In the genomic region with DNA sequence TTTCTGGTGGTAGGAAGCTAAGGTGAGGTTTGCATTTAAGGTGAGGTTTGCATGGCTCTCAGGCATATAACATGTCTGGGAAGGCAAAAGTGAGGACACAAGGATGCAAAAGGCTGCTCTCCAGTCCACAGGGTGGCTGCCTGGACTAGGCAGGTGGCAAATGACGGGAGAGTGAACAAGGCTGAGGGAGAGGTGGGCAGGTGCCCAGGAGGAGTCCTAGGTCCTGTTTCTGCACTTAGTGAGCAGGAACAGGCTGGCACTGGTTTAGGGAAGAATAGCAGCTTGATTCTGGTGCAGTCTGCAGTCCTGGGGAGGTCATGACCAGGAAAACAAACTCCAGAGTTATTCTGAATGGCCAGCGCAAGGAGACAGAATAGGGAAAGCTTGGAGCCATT, we compare ENCODE assay signal across 16 mouse cellular contexts. TPM values are rescaled to one million over a fixed set of nuclear protein-coding genes. Genes with fewer than 3 reads are reported as not detected.
DNase-seq lines count a peak whose midpoint lies in the region; ATAC-seq lines count a peak whose summit lies in the region.
"Had no signal": no experiment of that assay in that cellular context is flagged by ENCODE, and none has a peak within 500 bp of the region (broad histone marks: within the 10 kb centered on the region; RNA-seq: fewer than 3 reads in every experiment).

No protein-coding gene starts in this region.

- intact Hi-C loops in heart, postnatal 10 days (cut with DNase I): no loop called here
- intact Hi-C loops in heart, postnatal 14 days (cut with DNase I): loop anchor here (2.0 kb wide), 1 partner anchor 13 kb away; no protein-coding TSS in a partner anchor

- WGBS in midbrain, embryonic 15.5 days: 68% methylated on average over 2 of the region's 2 CpGs

- H3K9me3 ChIP-seq in midbrain, embryonic 15.5 days: no peaks in the 10 kb centered on the region
- H3K9me3 ChIP-seq: limb, embryonic 15.5 days; neural tube, embryonic 12.5 days had no signal

- peak; percentile 57 for DNase-seq in heart, adult 11 months
- no peak for DNase-seq in heart, postnatal 10 days
- DNase-seq in testis, postnatal 10 days (ENCODE audit: low spot score): peak; percentile 39
- DNase-seq in testis, postnatal 14 days (ENCODE audit: low spot score): no peak
- DNase-seq in kidney, postnatal 25 days: peak; percentile 63 to 88
- DNase-seq in heart, postnatal 14 days: no peak
- DNase-seq: gastrocnemius, postnatal 10 days; heart, postnatal 4 days; lung, embryonic 14.5 days had no signal

- H3K27me3 ChIP-seq in midbrain, embryonic 15.5 days (replicated peaks): no peaks in the 10 kb centered on the region
- H3K27me3 ChIP-seq: limb, embryonic 15.5 days; neural tube, embryonic 12.5 days had no signal

- no peak for ATAC-seq in midbrain, embryonic 15.5 days (replicated peaks)
- no peak for ATAC-seq in megakaryocyte progenitor cell, adult 5-6 weeks (replicated peaks; ENCODE audit: poor library complexity)
- ATAC-seq: midbrain, embryonic 16.5 days had no signal

- no peak overlapping the region for H3K4me3 ChIP-seq in midbrain, embryonic 15.5 days
- H3K4me3 ChIP-seq: left cerebral cortex, adult 2 months; limb, embryonic 15.5 days; neural tube, embryonic 12.5 days had no signal

- H3K4me2 ChIP-seq in midbrain, embryonic 15.5 days: no peak overlapping the region
- H3K4me2 ChIP-seq: heart, embryonic 11.5 days; limb, embryonic 15.5 days; lung, embryonic 14.5 days; neural tube, embryonic 12.5 days had no signal

- H3K4me1 ChIP-seq in midbrain, embryonic 15.5 days: peaks cover 44% of the 10 kb centered on the region

- H3K27ac ChIP-seq in midbrain, embryonic 15.5 days: no peak overlapping the region
- H3K27ac ChIP-seq: left cerebral cortex, adult 2 months; neural tube, embryonic 12.5 days had no signal

- no peaks in the 10 kb centered on the region for H3K36me3 ChIP-seq in midbrain, embryonic 15.5 days (replicated peaks)
- H3K36me3 ChIP-seq: limb, embryonic 15.5 days; neural tube, embryonic 12.5 days had no signal

- H3K9ac ChIP-seq in midbrain, embryonic 15.5 days: no peak overlapping the region
- H3K9ac ChIP-seq: limb, embryonic 15.5 days; lung, embryonic 14.5 days; neural tube, embryonic 12.5 days had no signal

RNA-seq across cellular contexts. Expression of gene Map3k1, which starts 6.5 kb away (rescaled TPM):
- 10 to 100 TPM; 33.7 to 38.5 TPM for total RNA-seq in heart, postnatal 10 days (2021)
- 10.5 and 12.2 TPM in 2 replicates for polyA plus RNA-seq in midbrain, embryonic 15.5 days (2015; fragmentation: Nextera tagmentation; extraction: Ambion mirVana)
- 10 to 100 TPM; 27.8 to 30.0 TPM for total RNA-seq in heart, postnatal 14 days (2021)
- total RNA-seq in megakaryocyte progenitor cell, adult 5-6 weeks (2015): 26.7 and 32.2 TPM in 2 replicates
- 26.2 and 33.4 TPM in 2 replicates for total RNA-seq in megakaryocyte progenitor cell, adult 5-6 weeks (2017)

Comparison
In these comparisons a context has a peak if more than half of its experiments do, and no peak if none do; other contexts are left out.
1. DNase-seq: peak in heart, adult 11 months (single experiment), testis, postnatal 10 days (single experiment) and kidney, postnatal 25 days (2 of 2); none in heart, postnatal 10 days (0 of 2), testis, postnatal 14 days (single experiment) and heart, postnatal 14 days (0 of 2).